Comparison of ENCODE assay signal across 8 mouse cellular contexts in the genomic region with DNA sequence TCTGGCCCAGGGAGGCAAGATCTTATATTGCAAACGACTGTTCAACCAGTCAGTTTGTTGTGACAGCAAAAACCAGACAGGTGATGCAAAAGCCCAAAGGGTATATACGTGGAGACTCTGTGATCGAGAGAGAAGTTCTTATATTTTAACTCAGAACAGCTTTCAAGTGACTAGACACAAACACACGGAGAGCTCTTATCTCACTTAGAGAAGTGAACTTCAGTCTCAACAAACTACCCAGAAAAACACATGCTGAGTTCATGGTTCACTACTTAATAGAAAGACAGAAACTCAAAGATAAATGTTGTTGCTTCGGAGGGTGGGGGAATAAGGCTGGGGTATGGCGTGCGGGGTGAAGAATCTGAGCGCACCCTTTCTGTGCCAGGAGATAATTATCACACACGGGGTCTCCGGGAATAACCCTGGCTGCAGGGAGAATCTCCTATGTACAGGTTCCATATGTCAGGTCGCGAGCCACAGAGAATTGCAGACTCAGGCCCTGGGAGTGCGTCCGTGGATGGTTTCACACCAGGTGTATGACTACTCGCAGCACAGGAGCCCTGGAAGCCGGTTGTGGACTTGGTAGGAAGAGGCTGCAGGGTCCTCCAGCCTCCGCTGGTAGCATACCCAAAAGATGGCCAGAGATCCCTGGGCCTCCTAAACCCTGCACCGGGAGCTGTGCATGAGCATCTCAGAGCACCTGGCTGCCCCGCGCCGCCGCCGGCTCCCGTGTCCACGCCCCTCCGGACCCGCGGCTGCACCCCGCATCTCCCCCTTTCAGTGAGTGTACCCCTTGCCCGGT. TPM values are rescaled to one million over a fixed set of nuclear protein-coding genes. Genes with fewer than 3 reads are reported as not detected.
DNase-seq lines count a peak whose midpoint lies in the region; ATAC-seq and TF ChIP-seq lines count a peak whose summit lies in the region.

No protein-coding gene starts in this region.

- H3K4me2 ChIP-seq in liver, embryonic 11.5 days, result peak overlapping the region; percentile 77

- TF ChIP-seq EP300 in heart, adult 2 months (IDR thresholded peaks at IDR 0.05; ENCODE audit: insufficient read depth, low read depth, low read length), result no peak

- WGBS in heart, adult 2 months, result 8% methylated on average over 30 of the region's 30 CpGs
- 4% methylated on average over 30 of the region's 30 CpGs for WGBS in liver, embryonic 11.5 days

- no peaks in the 10 kb centered on the region for H3K36me3 ChIP-seq in heart, adult 2 months (ENCODE audit: control insufficient read depth, insufficient read depth, low read length)
- H3K36me3 ChIP-seq in liver, embryonic 11.5 days (ENCODE audit: control insufficient read depth, insufficient read depth, low read length), result peaks cover 2% of the 10 kb centered on the region; the same call in 1 of the 2 replicates

- peak; percentile 56 for ATAC-seq in liver, embryonic 11.5 days (replicated peaks; ENCODE audit: low FRiP score)

- peak overlapping the region; percentile 69 for H3K4me3 ChIP-seq in heart, adult 2 months
- H3K4me3 ChIP-seq in embryonic fibroblast, embryonic 13.5 days (ENCODE audit: insufficient read depth, low read length), result peak overlapping the region; percentile 96
- peak overlapping the region; percentile 85 for H3K4me3 ChIP-seq in liver, embryonic 11.5 days (ENCODE audit: low read depth, low read length)

- DNase-seq in heart, adult 2 months, result no peak
- DNase-seq in heart, adult 8-10 months (ENCODE audit: low spot score), result no peak
- DNase-seq in CD4-positive helper T cell, adult 2 months (ENCODE audit: low read depth, low spot score), result peak; percentile 16
- no peak for DNase-seq in liver, embryonic 11.5 days (ENCODE audit: low spot score)
- peak; percentile 50 for DNase-seq in yolk sac, embryonic 10.5 days (ENCODE audit: low spot score)
- no peak for DNase-seq in T-cell, adult 2 months (ENCODE audit: low spot score)
- no peak for DNase-seq in lung, postnatal 10 days

- no peak for TF ChIP-seq POLR2A in heart, adult 2 months (IDR thresholded peaks at IDR 0.05; ENCODE audit: insufficient read depth, low read depth, low read length)
- TF ChIP-seq POLR2A in embryonic fibroblast, embryonic 13.5 days (IDR thresholded peaks at IDR 0.05; ENCODE audit: low read depth, low read length), result no peak

- H3K27me3 ChIP-seq in heart, adult 2 months (ENCODE audit: control insufficient read depth, insufficient read depth, low read length), result no peaks in the 10 kb centered on the region
- no peaks in the 10 kb centered on the region for H3K27me3 ChIP-seq in liver, embryonic 11.5 days (replicated peaks; ENCODE audit: control insufficient read depth, insufficient read depth, low read length)

- H3K9ac ChIP-seq in heart, adult 2 months (ENCODE audit: low read depth, low read length), result peak overlapping the region; percentile 71
- H3K9ac ChIP-seq in liver, embryonic 11.5 days (ENCODE audit: low read depth, low read length), result peak overlapping the region; percentile 81

- H3K79me2 ChIP-seq in heart, adult 2 months (replicated peaks; ENCODE audit: control insufficient read depth, insufficient read depth, low read length), result no peaks in the 10 kb centered on the region

- peak overlapping the region; percentile 3; the same call in 1 of the 2 replicates for H3K27ac ChIP-seq in heart, adult 2 months
- 0 out of 2 replicates have a peak overlapping the region, but pooled peaks have one; percentile 17 for H3K27ac ChIP-seq in embryonic fibroblast, embryonic 13.5 days (ENCODE audit: insufficient read depth, low read length)
- peak overlapping the region; percentile 79 for H3K27ac ChIP-seq in liver, embryonic 11.5 days (ENCODE audit: low read depth, low read length)

- intact Hi-C loops in heart, adult 2 months (cut with DNase I), result no loop called here

- H3K9me3 ChIP-seq in liver, embryonic 11.5 days (ENCODE audit: control insufficient read depth, low read length), result no peaks in the 10 kb centered on the region

- TF ChIP-seq CTCF in heart, adult 2 months (IDR thresholded peaks at IDR 0.05), result no peak
- no peak for TF ChIP-seq CTCF in embryonic fibroblast, embryonic 13.5 days (IDR thresholded peaks at IDR 0.05; ENCODE audit: borderline replicate concordance, insufficient read depth, low read length)

- H3K4me1 ChIP-seq in heart, adult 2 months (ENCODE audit: control insufficient read depth, insufficient read depth, low read length), result no peaks in the 10 kb centered on the region
- no peaks in the 10 kb centered on the region; the same call in 1 of the 2 replicates for H3K4me1 ChIP-seq in embryonic fibroblast, embryonic 13.5 days (ENCODE audit: control insufficient read depth, insufficient read depth, low read length)
- peaks cover 19% of the 10 kb centered on the region for H3K4me1 ChIP-seq in liver, embryonic 11.5 days (replicated peaks; ENCODE audit: control insufficient read depth, insufficient read depth, low read length)

RNA-seq across cellular contexts. Expression of gene Aldh18a1, which starts 0.6 kb away (rescaled TPM):
- 1 to 10 TPM; 4.4 to 7.9 TPM for total RNA-seq in heart, adult 2 months (2021)
- 7.6 and 12.4 TPM in 2 replicates for polyA plus RNA-seq in heart, adult 2 months (2012; rRNA removed)
- 1 to 10 TPM; 4.5 to 7.5 (median 5.8) TPM for total RNA-seq in heart, adult 8-10 months (2022)
- 118 and 166 TPM in 2 replicates for polyA plus RNA-seq in embryonic fibroblast, embryonic 13.5 days (2011; ENCODE audit: insufficient read length, low read depth, missing spikeins)
- 103 and 114 TPM in 2 replicates for polyA plus RNA-seq in liver, embryonic 11.5 days (2014; fragmentation: Nextera tagmentation; extraction: Ambion mirVana)

RNA-seq across cellular contexts. Expression of gene Tctn3, which starts 24.3 kb away (rescaled TPM):
- total RNA-seq in heart, adult 2 months (2021), result 1 to 10 TPM; 6.5 to 7.6 TPM
- 7.7 and 10.5 TPM in 2 replicates for polyA plus RNA-seq in heart, adult 2 months (2012; rRNA removed)
- 1 to 10 TPM; 4.6 to 7.9 (median 6.8) TPM for total RNA-seq in heart, adult 8-10 months (2022)
- 7.2 and 8.4 TPM in 2 replicates for polyA plus RNA-seq in embryonic fibroblast, embryonic 13.5 days (2011; ENCODE audit: insufficient read length, low read depth, missing spikeins)
- polyA plus RNA-seq in liver, embryonic 11.5 days (2014; fragmentation: Nextera tagmentation; extraction: Ambion mirVana), result 4.9 and 5.0 TPM in 2 replicates

RNA-seq across cellular contexts. Expression of gene Entpd1, which starts 24.5 kb away (rescaled TPM):
- 10 to 100 TPM; 22.1 to 26.4 TPM for total RNA-seq in heart, adult 2 months (2021)
- 13.0 and 18.6 TPM in 2 replicates for polyA plus RNA-seq in heart, adult 2 months (2012; rRNA removed)
- total RNA-seq in heart, adult 8-10 months (2022), result 10 to 100 TPM; 17.5 to 21.0 (median 19.8) TPM
- polyA plus RNA-seq in embryonic fibroblast, embryonic 13.5 days (2011; ENCODE audit: insufficient read length, low read depth, missing spikeins), result 0.97 and 3.2 TPM in 2 replicates
- polyA plus RNA-seq in liver, embryonic 11.5 days (2014; fragmentation: Nextera tagmentation; extraction: Ambion mirVana), result 3.0 and 3.8 TPM in 2 replicates

Comparison
In these comparisons a context has a peak if more than half of its experiments do, and no peak if none do; other contexts are left out.
1. DNase-seq: peak in CD4-positive helper T cell, adult 2 months (single experiment) and yolk sac, embryonic 10.5 days (single experiment); none in heart, adult 2 months (0 of 2), heart, adult 8-10 months (single experiment), liver, embryonic 11.5 days (single experiment), T-cell, adult 2 months (single experiment) and lung, postnatal 10 days (single experiment).
2. H3K27ac ChIP-seq: peak in every context shown above with its lines; median percentile 79 in liver, embryonic 11.5 days; 17 in embryonic fibroblast, embryonic 13.5 days; 3 in heart, adult 2 months.
3. Peak in every context shown above with its lines, with median percentiles within 50 percentile points of each other: H3K4me3 ChIP-seq.